Mouse (Mus musculus) CH12.LX (cell line): ENCODE measurements around the gene Hps6.

ENCODE experiments used
- CHD2 ChIP-seq: IDR thresholded peaks from 2 replicates; pipeline ENCODE4 v1.6.1; 2011; ENCODE audit warnings: low read length, improper control_type of control experiment
- CTCF ChIP-seq, 2 experiments: IDR thresholded peaks in 1 of 2; conservative IDR thresholded peaks in 1 of 2; 2 replicates each; pipeline ENCODE4 v1.5.1; 2011 to 2012; ENCODE audit warnings: low read depth in 2 of 2, low read length in 2 of 2, improper control_type of control experiment in 1 of 2, inconsistent platforms in 1 of 2, mild to moderate bottlenecking in 1 of 2, moderate library complexity in 1 of 2
- E2F4 ChIP-seq: IDR thresholded peaks from 2 replicates; pipeline ENCODE4 v1.6.1; 2011; ENCODE audit warnings: low read depth, low read length, improper control_type of control experiment; ENCODE audit not compliant: insufficient replicate concordance
- EP300 ChIP-seq: IDR thresholded peaks from 2 replicates; pipeline ENCODE4 v1.6.1; 2011; ENCODE audit warnings: low read length, improper control_type of control experiment
- GABPA ChIP-seq: IDR thresholded peaks from 2 replicates; pipeline ENCODE4 v1.6.1; 2012; ENCODE audit warnings: low read depth, low read length, improper control_type of control experiment, inconsistent platforms; ENCODE audit not compliant: insufficient replicate concordance
- JUND ChIP-seq: conservative IDR thresholded peaks from 2 replicates; pipeline ENCODE4 v1.6.1; 2011; ENCODE audit warnings: low read depth, low read length, improper control_type of control experiment
- MAZ ChIP-seq: IDR thresholded peaks from 2 replicates; pipeline ENCODE4 v1.6.1; 2012; ENCODE audit warnings: low read depth, mild to moderate bottlenecking, inconsistent platforms, low read length, improper control_type of control experiment, moderate library complexity
- ZNF384 ChIP-seq: IDR thresholded peaks from 2 replicates; pipeline ENCODE4 v1.6.1; 2012; ENCODE audit warnings: low read depth, low read length, improper control_type of control experiment, inconsistent platforms

- no peak for TF ChIP-seq CHD2
- TF ChIP-seq EP300: no peak
- no peak for TF ChIP-seq CTCF (conservative IDR thresholded peaks at IDR 0.05 in 1 of 2, IDR thresholded peaks at IDR 0.05 in 1 of 2; ENCODE audit: low read depth in 2 of 2, low read length in 2 of 2)
- no peak for TF ChIP-seq MAZ
- TF ChIP-seq ZNF384: no peak
- no peak for TF ChIP-seq GABPA
- no peak for TF ChIP-seq JUND
- no peak for TF ChIP-seq E2F4
Measured at GRCm38 (mm10) chr19:46045696-46046311, 42.5 kb downstream of the Hps6 start.
